Mouse (Mus musculus) c-Kit-positive CD71-positive TER-119-positive erythroid progenitor cells, embryonic 14.5 days (primary cell): Measurements from ENCODE around the gene Oxsr1.
"Not testable (repeated sequence)": the region's sequence is repeated elsewhere in the genome, so short reads cannot be mapped to it uniquely, and the experiment has no call there.

Experiments used
- DNase-seq: peaks from one replicate; pipeline ENCODE4 v3.0.0-alpha.2; 2013; ENCODE audit warnings: low spot score

The Oxsr1 gene

DNA sequence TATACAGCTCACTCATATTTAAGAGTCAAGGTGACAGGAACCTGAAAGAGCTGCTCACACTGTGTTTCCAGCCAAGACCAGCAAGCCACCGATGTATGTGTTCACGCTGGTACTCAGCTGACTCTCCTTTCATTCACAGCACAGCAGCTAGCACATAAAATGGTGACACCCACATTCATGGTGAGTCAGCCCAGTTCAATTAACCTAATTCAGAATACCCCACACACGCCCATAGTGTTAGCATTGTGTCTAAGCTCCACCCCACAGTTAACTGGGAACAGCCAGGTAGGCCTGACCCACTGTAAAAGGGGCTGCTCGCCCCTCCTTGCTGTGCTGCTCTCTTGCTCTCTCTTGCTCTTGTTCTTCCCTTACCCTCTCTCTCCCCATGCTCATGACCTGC, 50.7 kb downstream of the Oxsr1 start:
- DNase-seq = no peak

DNA sequence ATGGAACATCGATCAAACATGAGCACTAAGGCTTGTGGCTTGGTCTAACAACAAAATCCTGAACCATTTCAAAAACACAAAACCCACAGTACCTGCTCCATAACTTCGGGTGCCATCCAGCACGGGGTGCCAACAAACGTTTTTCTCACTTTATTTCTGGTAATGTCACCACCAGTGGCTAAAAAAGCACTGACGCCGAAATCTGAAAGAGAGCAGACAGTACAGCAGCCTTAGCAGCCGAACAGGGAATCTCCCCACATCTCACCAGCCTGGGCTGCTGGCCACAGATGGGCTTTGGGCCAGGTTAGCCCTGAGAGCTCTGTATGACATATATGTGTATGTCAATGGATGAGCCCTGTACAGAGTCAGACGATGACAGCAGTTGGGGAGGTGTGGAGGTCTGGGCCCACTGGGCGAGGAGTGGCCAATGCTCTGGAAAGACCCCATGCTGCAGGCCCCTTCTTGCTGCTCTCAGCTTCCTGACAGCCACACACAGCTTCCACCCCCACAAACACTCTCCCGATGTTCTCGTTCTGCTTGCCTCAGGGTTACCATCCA, 53.6 kb downstream of the Oxsr1 start:
- no peak for DNase-seq

DNA sequence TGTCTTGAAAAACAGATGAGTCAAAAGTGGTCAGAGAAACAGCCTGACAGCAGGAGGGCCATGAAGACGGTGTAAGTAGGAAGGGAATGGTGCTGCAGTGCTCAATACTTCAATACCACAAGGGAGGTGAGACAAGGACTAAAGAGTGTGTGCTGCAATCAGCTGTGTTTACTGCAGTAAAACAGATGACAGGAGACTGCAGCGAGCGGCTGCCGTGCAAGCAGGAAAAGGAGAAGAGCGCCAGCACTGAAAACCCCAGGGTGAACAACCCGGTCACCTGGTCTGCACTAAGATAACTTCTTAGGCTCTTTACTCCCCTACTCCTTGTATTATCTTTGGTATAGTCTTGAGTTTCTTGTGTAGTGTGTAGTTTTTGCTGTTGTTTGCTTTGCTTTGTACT, 54.1 kb downstream of the Oxsr1 start:
- no peak for DNase-seq

DNA sequence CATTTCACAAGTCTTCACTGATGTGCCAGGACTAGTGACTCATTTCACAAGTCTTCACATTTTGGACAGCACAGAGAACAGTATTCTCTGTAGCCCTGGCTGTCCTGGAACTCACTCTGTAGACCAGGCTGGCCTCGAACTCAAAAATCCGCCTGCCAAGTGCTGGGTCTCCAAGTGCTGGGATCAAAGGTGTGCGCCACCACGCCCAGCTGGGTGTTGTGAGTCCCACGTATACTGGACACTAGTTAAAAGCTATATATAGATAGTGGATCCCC, 56.2 kb downstream of the Oxsr1 start:
- not testable (repeated sequence) for DNase-seq

DNA sequence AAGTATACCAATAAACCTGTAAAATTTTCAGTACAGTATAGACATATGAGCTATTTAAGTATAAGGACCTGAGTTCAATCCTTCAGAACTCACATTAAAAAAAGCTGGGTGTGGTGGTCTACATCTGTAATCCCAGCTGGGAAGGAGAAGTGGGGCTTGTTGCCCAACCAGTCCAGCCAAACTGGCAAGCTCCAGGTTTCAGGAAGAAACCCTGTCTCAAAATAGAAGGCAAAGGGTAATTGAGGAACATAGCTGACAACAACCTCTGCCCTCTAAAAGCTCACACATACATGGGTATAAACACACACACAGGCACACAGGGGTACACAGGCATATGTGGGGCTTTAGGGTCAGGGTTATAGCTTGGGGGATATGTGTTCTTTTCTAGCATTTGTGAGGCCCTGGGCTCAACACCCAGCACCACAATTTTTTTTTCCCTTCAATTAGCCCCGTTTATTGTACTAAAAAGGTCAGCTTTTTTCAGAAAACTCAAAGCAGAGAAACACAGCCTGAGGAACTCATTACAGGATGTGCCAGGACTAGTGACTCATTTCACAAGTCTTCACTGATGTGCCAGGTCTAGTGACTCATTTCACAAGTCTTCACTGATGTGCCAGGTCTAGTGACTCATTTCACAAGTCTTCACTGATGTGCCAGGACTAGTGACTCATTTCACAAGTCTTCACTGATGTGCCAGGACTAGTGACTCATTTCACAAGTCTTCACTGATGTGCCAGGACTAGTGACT, 56.7 kb downstream of the Oxsr1 start:
- DNase-seq = not testable (repeated sequence)

DNA sequence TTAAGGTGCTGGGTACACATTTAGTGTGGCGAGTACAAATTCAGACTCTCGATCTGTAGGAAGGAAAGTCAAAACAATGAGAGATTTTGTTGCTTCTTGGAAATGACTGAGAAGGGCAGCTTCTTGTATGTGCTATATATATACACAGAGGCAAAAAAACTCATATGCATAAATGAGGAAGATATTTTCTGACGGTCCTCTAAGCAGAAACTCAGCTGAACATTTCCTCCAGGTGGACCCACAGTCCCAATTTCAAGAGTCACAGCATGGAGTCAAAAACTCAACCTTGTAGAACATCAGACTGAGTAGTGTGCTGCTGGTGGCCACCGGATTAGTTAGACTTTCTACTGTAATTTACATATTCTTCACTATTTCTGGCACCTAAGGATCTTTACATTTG, 59.2 kb downstream of the Oxsr1 start:
- no peak for DNase-seq

DNA sequence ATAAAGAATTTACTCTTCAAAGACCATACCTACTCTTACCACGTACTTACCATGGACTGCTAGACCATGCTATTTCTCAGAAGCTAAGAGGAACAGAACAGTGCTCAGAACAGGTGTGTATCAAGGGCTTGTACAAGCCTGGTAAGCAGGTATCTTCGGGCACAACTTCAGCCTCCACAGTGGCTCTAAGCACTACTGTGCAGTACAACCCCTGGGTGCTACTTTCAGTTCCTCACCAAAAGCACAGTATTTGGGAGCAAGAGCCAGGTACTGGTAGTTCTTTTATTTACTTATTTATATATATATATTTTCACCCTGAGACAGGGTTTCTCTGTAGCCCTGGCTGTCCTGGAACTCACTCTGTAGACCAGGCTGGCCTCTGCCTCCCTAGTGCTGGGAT, 61.4 kb downstream of the Oxsr1 start:
- no peak for DNase-seq

DNA sequence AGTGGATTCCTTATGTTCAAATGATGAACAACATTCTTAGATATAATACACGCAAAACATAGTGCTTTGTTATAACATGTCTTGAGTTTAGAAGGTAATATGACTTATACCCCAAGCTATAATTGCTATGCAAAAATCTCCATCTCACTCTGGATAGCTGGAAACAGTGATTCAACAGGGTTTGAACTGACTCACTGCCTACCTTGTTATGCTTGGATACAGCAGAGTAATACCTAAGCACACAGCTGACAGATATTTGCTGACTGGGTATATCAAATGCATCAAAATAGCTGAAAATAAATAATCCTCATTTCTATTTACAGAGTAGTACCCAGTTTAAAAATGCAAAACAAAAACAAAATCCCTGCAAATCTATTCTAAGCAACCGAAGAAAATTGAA, 63.4 kb downstream of the Oxsr1 start:
- no peak for DNase-seq

DNA sequence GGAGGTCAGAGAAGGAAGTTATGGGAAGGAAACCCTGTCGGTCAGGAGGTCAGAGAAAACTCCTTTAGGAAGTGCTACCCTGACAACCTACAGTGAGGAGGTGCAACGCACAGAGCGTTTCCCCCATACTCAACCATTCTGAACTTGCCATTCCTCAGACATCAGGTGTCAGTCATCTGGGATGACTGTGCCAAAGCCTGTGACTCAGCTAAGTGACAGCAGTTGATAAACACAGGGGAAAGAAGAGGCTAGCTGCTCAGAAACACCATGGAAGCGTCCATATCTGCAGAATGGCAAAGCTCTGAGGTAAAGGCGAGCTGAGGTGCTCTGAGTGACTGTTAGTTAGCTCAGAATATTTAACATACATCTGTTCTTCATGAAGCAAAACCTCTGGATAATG, 64.1 kb downstream of the Oxsr1 start:
- DNase-seq = no peak

DNA sequence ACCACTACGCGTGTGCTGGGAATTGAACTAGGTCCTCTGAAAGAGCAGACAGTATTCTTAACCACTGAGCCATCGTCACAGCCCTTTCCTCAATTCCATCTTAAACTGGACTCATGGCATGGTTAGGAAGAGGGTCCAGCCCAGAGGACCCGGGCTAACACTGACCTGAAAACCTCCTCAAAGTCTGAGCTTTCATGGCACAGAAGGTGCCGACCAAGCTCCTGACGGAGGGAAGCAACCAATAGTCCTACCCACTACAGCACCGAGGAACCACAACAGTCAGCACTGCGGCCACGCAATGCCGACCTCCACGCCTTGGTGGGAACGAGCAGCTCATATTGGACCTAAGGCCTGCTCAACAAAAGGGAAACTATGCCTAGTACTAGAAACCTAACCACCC, 66.1 kb downstream of the Oxsr1 start:
- no peak for DNase-seq

DNA sequence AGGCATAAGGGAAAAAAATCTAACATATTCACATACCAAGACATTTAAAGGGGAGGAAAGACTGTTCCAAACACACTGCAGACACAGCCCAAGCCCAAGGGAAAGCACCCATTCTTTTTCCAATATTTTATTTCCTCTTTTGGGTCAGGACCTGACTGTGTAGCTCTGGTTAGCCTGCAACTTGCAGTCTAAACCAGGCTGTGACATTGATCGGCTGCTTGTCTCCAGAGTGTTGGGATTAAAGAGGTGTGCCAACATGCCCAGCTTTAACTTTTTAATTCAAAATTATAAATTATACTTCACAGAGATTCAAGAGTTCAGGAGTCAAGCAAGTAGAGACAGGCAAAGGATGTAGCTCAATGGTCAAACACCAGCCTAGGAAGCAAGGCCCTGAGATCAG, 67.1 kb downstream of the Oxsr1 start:
- DNase-seq = no peak

DNA sequence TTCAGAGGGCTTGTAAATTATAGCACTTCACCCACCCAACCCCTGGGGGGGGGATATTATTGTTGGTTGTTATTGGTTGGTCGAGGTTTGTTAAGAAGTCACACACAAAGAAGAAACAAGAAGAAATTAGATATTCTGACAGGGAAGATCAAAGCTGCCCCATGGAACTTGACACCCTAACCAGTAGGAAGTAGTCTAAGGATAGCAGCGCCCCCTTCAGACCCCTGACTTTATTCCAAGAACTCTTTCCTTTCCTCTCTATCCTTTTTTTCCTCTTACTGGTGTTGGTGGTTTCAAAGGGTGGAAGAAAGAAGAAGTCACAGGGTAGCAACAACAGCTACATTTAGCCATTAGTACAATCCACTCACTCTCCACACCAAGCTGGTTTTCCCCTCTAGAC, 68.0 kb downstream of the Oxsr1 start:
- no peak for DNase-seq

DNA sequence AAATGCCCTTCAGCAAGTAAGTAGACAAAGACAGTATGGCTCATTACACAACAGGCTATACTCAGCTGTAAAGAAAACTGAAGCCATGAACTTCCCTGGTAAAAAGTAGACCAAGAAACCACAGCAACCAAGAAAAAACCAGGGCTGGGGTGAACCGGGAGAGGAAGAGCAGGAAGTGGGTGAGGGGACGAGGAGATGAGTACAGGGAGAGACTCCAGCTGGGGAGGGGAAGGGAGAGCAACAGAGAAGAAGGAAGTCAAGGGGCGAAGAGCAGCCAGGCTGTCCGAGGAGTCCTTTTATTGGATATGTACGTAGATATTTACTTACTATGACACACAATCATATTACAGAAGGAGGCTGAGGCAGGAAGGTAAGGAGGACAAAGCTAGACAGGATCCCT, 74.2 kb downstream of the Oxsr1 start:
- DNase-seq = no peak

DNA sequence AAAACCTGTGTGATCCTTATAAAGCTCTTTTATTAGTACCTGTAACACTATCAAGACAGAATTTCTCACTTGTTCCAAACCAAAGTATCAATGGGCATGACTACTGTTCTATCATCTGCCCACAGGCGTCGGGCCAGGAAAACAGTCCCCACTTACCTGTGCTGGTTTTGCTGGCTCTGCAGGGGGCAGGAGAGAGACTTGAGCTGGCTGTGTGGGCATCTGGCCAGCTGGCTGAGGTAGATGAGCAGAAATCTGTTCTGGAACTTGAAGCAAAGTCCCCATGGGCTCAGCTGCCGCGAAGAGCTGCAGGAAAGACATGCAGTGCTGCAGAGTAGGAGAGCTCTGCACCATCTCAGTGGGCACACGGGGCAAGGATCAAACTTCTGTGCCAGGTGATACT, 75.4 kb downstream of the Oxsr1 start:
- no peak for DNase-seq

DNA sequence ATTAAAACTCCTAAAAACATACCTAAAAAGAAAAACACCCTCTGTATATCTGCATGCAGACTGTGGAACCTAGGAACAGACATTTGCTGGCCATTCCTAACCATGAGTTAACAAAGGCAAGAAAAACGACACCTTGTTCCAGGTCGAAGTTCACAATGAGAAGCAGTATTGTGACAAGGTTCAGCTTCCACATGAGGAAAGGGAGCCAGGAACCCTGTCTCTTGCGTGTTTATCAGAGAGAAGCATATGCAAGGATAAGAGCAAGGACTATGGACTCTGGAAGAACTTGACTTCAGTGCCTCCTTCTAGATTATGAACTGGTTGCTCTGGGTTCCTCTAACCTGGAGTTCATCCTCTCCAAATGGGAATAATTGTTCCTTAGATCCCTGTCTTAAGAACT, 78.2 kb downstream of the Oxsr1 start:
- DNase-seq = no peak

DNA sequence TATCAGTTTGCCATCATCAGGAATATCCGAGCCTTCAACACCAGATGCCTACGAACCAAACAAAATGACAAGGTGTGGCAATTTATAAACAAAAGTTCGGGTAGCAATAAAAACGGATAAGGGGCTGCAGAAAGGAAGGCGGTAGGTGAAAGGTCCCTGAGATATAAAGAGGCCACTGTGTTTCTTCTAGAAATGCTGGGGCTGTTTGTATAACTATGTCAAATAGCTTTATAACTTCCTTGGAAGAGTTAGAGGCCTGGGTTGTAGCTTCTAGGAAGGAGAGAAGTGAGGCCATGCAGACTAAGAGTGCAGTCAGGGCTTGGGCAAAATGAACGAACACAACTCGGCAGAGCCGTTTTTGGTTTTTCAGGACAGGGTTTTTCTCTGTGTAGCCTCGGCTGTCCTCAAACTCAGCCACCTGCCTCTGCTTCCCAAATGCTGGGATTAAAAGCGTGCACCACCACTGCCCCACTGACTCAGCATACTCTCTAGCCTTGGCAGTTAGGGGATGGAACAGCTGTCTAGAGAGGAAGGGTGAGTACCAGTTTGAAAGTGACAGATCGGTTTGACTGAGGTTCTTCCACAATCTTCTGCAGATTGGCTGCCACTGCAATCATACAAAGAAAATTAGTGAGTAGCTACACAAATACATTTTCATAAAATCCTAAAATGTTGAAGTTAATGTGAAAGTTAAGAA, 80.9 kb downstream of the Oxsr1 start:
- no peak for DNase-seq

DNA sequence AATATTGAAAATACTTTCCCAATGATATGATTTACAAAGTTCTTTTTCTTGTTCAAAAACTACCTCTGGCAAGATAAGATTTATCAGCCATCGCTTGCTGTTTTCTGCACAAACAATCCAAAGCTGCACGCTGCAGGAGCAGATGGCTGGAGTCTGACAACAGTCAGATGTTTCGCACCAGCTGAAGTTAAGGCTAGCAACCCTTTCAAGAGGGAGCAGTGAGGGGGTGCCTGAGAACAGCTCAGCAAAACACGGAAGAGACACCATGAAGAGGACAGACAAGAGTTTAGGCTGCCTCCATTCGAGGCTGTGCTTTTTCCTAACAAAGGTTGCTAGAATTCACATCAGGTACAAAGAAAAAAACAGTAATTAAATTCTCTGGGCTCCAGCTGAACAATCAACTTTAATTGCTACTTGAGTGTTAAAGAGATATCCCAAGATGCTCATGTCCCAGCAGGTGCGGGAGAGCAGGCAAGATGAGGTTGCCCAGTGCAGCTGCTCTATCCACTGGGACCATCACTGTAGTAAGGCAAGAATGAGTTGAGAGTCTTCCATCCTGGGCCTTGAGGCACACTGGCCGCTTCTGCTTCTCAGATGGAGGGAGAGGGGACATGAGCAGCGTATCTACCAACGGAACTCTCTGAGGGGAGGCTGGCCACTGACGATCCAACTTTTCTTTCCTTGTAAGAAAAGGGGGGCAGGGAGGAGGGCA, 81.8 kb downstream of the Oxsr1 start:
- no peak for DNase-seq

DNA sequence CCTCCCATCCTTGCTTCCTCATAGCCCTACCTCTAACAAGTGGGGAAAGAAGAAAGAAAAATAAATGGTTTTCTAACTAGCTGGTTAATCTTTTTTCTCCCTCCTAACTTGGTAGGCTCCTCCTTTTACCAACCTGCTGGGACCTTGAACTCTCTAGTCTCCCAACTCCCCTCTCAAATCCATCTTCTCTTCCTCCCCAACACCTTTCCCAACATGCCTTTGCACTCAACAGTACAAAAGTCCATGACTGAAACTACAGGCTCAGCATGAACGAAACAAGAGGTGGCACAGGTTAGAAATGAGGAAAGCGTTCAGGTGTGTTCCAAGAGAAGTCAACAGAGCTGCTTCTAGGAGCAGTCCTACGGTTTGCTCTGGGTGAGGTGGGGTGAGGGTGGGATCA, 83.0 kb downstream of the Oxsr1 start:
- DNase-seq = no peak

DNA sequence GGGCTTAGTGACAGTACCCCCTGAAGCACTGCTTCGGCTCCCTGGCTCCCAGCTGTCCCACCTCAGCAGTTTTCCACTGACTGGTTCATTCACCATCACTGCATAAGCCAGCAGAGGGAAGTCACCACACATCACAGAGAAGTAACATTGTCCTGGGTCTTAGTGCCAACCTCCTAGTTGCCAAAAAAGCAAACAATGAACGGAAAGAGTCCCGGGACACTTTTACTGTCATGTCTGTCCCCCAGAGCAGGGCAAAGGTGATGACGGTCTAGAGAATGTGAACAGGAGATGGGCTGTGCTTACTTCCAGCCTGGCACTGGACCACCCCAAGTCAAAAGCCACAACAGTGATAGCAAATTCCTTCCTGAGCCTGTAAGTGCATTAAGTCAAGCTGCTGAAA, 83.4 kb downstream of the Oxsr1 start:
- DNase-seq = no peak

DNA sequence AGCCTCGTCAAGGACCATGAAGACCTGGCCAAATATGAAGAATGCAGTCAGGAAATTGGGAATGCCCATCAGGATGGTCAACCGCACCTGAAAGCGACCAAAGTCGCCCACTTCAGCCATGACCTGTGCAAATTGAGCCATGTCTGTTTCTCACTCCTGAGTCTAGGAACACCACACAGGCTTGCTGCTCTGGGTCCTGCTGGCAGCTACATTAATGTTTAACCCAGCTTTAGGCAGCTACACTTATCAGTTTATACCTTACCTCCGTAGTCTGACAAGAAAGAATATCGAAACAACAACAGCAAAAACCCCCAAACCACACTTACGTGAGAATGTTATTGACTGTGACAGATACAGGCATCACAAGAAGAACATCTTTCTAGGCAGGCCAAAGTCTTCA, 90.7 kb downstream of the Oxsr1 start:
- no peak for DNase-seq

DNA sequence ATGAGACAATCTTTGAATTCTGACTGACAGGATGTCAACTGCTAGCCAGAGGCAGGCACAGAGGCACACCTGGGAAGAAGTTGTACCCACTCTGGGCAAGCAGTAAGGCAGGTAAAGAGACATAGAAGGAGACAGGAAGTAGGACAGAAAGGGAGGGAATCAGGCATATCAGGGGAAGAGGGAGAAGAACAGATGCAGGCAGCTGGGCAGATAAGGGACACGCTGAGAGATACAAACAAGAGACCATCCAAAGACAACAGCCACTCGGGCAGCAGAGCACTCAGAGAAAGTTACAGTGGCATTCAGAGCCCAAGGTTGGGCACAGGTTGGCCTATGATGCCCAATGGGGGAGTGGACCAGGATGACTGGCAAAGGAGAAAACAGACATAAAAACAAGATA, 91.4 kb downstream of the Oxsr1 start:
- DNase-seq = no peak

DNA sequence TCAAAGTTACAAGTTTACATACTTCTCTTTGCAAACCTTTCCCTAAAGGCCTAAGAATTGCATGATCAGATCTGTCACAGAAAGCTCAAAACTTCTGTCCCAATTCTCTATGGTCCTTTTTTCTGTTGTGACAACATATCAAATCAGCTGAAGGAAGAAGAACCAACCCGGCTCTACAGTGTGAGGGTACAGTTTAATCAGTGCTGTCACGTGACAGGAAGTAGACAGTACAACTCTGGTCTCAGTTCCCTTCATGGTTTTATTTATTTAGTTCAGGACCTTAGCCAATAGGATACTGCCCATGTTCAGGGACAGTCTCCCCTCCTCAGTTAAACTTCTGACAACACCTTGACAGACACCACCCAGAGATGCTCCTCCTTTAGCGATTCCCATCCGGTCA, 102.0 kb downstream of the Oxsr1 start:
- DNase-seq = no peak

DNA sequence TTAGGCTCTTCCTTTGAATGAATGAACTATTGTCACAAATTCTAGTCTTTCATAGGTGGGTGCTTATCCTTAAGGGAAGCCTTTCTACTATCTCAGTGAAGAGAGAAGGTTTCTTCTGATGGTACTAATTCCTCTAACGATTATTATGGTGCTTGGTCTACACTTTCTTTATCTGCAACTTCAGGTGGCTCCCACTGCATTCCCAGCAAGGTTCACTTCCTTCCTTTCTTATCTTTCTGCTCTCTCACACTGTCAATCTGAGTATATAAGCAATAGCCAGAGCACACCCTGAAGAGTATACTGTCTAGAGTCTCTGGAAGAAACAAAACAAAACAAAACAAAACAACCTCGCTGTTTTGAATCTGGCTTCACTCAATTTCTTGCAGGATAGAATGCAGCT, 102.6 kb downstream of the Oxsr1 start:
- no peak for DNase-seq
